Comparison of ENCODE assay signal across 9 mouse cellular contexts in genomic region chr7:75456152-75456888, GRCm38 (mm10). TPM values are rescaled to one million over a fixed set of nuclear protein-coding genes. Genes with fewer than 3 reads are reported as not detected.
DNase-seq lines count a peak whose midpoint lies in the region; ATAC-seq and TF ChIP-seq lines count a peak whose summit lies in the region.
"Had no signal": no experiment of that assay in that cellular context is flagged by ENCODE, and none has a peak within 500 bp of the region (broad histone marks: within the 10 kb centered on the region; RNA-seq: fewer than 3 reads in every experiment).

No protein-coding gene starts in this region.

- H3K4me3 ChIP-seq in erythroblast, embryonic 14.5 days (replicated peaks): peak overlapping the region; percentile 71
- H3K4me3 ChIP-seq in CH12.LX (replicated peaks in 1 of 3; ENCODE audit: low read depth in 2 of 3, low read length in 2 of 3, poor library complexity in 1 of 3): peak overlapping the region; percentile 80 to 85 (median 83)
- peak overlapping the region; percentile 84 for H3K4me3 ChIP-seq in forebrain, embryonic 13.5 days
- peak overlapping the region; percentile 71 to 73 for H3K4me3 ChIP-seq in liver, embryonic 14.5 days (ENCODE audit: insufficient read depth in 1 of 2, low read depth in 2 of 2, low read length in 2 of 2)

- TF ChIP-seq POLR2A in CH12.LX (IDR thresholded peaks at IDR 0.05; ENCODE audit: low read depth, low read length): no peak

- no peaks in the 10 kb centered on the region for H3K9me3 ChIP-seq in erythroblast, embryonic 14.5 days (ENCODE audit: control insufficient read depth, low read length)
- H3K9me3 ChIP-seq in CH12.LX (replicated peaks; ENCODE audit: low read length): peaks cover 7% of the 10 kb centered on the region
- no peaks in the 10 kb centered on the region for H3K9me3 ChIP-seq in forebrain, embryonic 13.5 days (replicated peaks)
- no peaks in the 10 kb centered on the region for H3K9me3 ChIP-seq in liver, embryonic 14.5 days (ENCODE audit: control insufficient read depth, low read length)

- H3K79me2 ChIP-seq in CH12.LX (replicated peaks; ENCODE audit: control insufficient read depth, extremely low read depth, insufficient read depth, poor library complexity, severe bottlenecking): peaks cover 24% of the 10 kb centered on the region

- H3K36me3 ChIP-seq in erythroblast, embryonic 14.5 days (ENCODE audit: control insufficient read depth): no peaks in the 10 kb centered on the region
- peaks cover 0 to 10% of the 10 kb centered on the region in 2 experiments for H3K36me3 ChIP-seq in CH12.LX (replicated peaks in 1 of 2; ENCODE audit: control insufficient read depth in 1 of 2, insufficient read depth in 1 of 2, low read length in 1 of 2)
- H3K36me3 ChIP-seq in forebrain, embryonic 13.5 days (ENCODE audit: poor library complexity, severe bottlenecking): no peaks in the 10 kb centered on the region
- no peaks in the 10 kb centered on the region for H3K36me3 ChIP-seq in liver, embryonic 14.5 days (replicated peaks; ENCODE audit: control insufficient read depth, insufficient read depth, low read depth)
- no peaks in the 10 kb centered on the region for H3K36me3 ChIP-seq in splenic B cell, adult 2 months (ENCODE audit: control insufficient read depth, insufficient read depth, low read length, poor library complexity, severe bottlenecking)

- ATAC-seq in erythroblast, adult 5-6 weeks (replicated peaks; ENCODE audit: low FRiP score, poor library complexity, severe bottlenecking): no peak
- ATAC-seq in forebrain, embryonic 13.5 days: no peak
- no peak for ATAC-seq in liver, embryonic 14.5 days (ENCODE audit: insufficient read depth)

- peak; percentile 82 for DNase-seq in CH12.LX (ENCODE audit: extremely low read depth)
- no peak for DNase-seq in liver, embryonic 14.5 days (ENCODE audit: low read depth in 3 of 3, low spot score in 3 of 3)
- DNase-seq in splenic B cell, adult 2 months (ENCODE audit: low read depth, low spot score): peak; percentile 67
- DNase-seq in spleen, postnatal 4 days (ENCODE audit: low spot score in 2 of 2): no peak
- no peak for DNase-seq in right cerebral cortex, postnatal 4 days

- dilution Hi-C loops in CH12.LX (cut with MboI; ENCODE audit: extremely low pct_ligation_motif_present, extremely low pct_unique_long_range_greater_than_20kb, low sequenced_read_pairs): no loop called here

- H3K4me2 ChIP-seq in CH12.LX (ENCODE audit: insufficient read depth, low read depth, poor library complexity, severe bottlenecking): peak overlapping the region; percentile 94
- peak overlapping the region; percentile 76 for H3K4me2 ChIP-seq in forebrain, embryonic 13.5 days
- peak overlapping the region; percentile 71 for H3K4me2 ChIP-seq in liver, embryonic 14.5 days (ENCODE audit: low read depth)

- peaks cover 30% of the 10 kb centered on the region for H3K27me3 ChIP-seq in erythroblast, embryonic 14.5 days (ENCODE audit: control insufficient read depth)
- no peaks in the 10 kb centered on the region for H3K27me3 ChIP-seq in CH12.LX (replicated peaks)
- no peaks in the 10 kb centered on the region for H3K27me3 ChIP-seq in forebrain, embryonic 13.5 days
- H3K27me3 ChIP-seq in liver, embryonic 14.5 days (ENCODE audit: control insufficient read depth, insufficient read depth, low read length): no peaks in the 10 kb centered on the region; the same call in 1 of the 2 replicates
- no peaks in the 10 kb centered on the region for H3K27me3 ChIP-seq in splenic B cell, adult 2 months (ENCODE audit: control insufficient read depth, insufficient read depth, low read length, poor library complexity, severe bottlenecking)
- H3K27me3 ChIP-seq: Patski had no signal

- H3K4me1 ChIP-seq in erythroblast, embryonic 14.5 days (ENCODE audit: control insufficient read depth): peaks cover 13% of the 10 kb centered on the region
- peaks cover 0 to 25% of the 10 kb centered on the region in 2 experiments; a peak in 2 of 4 replicates for H3K4me1 ChIP-seq in CH12.LX (ENCODE audit: control insufficient read depth in 1 of 2, insufficient read depth in 2 of 2)
- H3K4me1 ChIP-seq in forebrain, embryonic 13.5 days: peaks cover 10% of the 10 kb centered on the region
- H3K4me1 ChIP-seq in liver, embryonic 14.5 days (replicated peaks; ENCODE audit: control insufficient read depth in 2 of 2, insufficient read depth in 2 of 2, low read length in 1 of 2): peaks cover 0 to 11% of the 10 kb centered on the region in 2 experiments

- H3K9ac ChIP-seq in CH12.LX (ENCODE audit: insufficient read depth, low read depth): peak overlapping the region; percentile 75
- peak overlapping the region; percentile 83 for H3K9ac ChIP-seq in forebrain, embryonic 13.5 days
- H3K9ac ChIP-seq in liver, embryonic 14.5 days (replicated peaks): peak overlapping the region; percentile 65; the same call in 1 of the 2 replicates

- in situ Hi-C loops in CH12.LX (cut with MboI; ENCODE audit: low pct_ligation_motif_present, low pct_unique_long_range_greater_than_20kb, low sequenced_read_pairs): no loop called here

- WGBS in forebrain, embryonic 13.5 days: under 1% methylated on average over 25 of the region's 25 CpGs
- 9% methylated on average over 25 of the region's 25 CpGs for WGBS in liver, embryonic 14.5 days (ENCODE audit: insufficient replicate concordance)

- no peak for TF ChIP-seq RAD21 in CH12.LX (IDR thresholded peaks at IDR 0.05; ENCODE audit: low read depth, low read length)

- peak; percentile 59; the same call in 1 of the 2 replicates for TF ChIP-seq EP300 in CH12.LX (IDR thresholded peaks at IDR 0.05; ENCODE audit: low read length)
- TF ChIP-seq EP300 in liver, embryonic 14.5 days (IDR thresholded peaks at IDR 0.05; ENCODE audit: low read depth): no peak

- no peak overlapping the region; the same call in 1 of the 2 replicates for H3K27ac ChIP-seq in CH12.LX (ENCODE audit: insufficient read depth, low read depth)
- H3K27ac ChIP-seq in forebrain, embryonic 13.5 days: peak overlapping the region; percentile 95
- no peak overlapping the region for H3K27ac ChIP-seq in liver, embryonic 14.5 days

- TF ChIP-seq CTCF in CH12.LX (conservative IDR thresholded peaks at IDR 0.05 in 1 of 2, IDR thresholded peaks at IDR 0.05 in 1 of 2; ENCODE audit: low read depth in 2 of 2, low read length in 2 of 2): no peak
- TF ChIP-seq CTCF in liver, embryonic 14.5 days (IDR thresholded peaks at IDR 0.05; ENCODE audit: low read depth): no peak

TF ChIP-seq in CH12.LX, 34 proteins besides CTCF, POLR2A, EP300 and RAD21:
- TF ChIP-seq ZMIZ1 (IDR thresholded peaks at IDR 0.05; ENCODE audit: low read depth, low read length) (no peak), NRF1 (IDR thresholded peaks at IDR 0.05; ENCODE audit: low read depth, low read length) (no peak), ZKSCAN1 (IDR thresholded peaks at IDR 0.05; ENCODE audit: borderline replicate concordance, low read depth, low read length) (no peak), ZC3H11A (IDR thresholded peaks at IDR 0.05; ENCODE audit: low read depth, low read length) (no peak), CHD2 (IDR thresholded peaks at IDR 0.05; ENCODE audit: low read length) (peak; percentile 60; the same call in 1 of the 2 replicates), IRF4 (IDR thresholded peaks at IDR 0.05; ENCODE audit: low read depth, low read length) (peak; percentile 96), BHLHE40 (IDR thresholded peaks at IDR 0.05; ENCODE audit: low read depth, low read length) (peak; percentile 41; the same call in 1 of the 2 replicates), CHD1 (IDR thresholded peaks at IDR 0.05; ENCODE audit: low read depth, low read length) (0 out of 2 replicates have a peak, but pooled peaks have one; percentile 61), POLR2AphosphoS2 (IDR thresholded peaks at IDR 0.05; ENCODE audit: low read depth, low read length) (no peak), RCOR1 (conservative IDR thresholded peaks at IDR 0.05; ENCODE audit: low read depth, low read length) (no peak), ETS1 (conservative IDR thresholded peaks at IDR 0.05; ENCODE audit: low read depth, low read length) (peak; percentile 49), USF2 (conservative IDR thresholded peaks at IDR 0.05; ENCODE audit: low read depth, low read length) (no peak), MAX (IDR thresholded peaks at IDR 0.05; ENCODE audit: low read length) (no peak), PAX5 (IDR thresholded peaks at IDR 0.05; ENCODE audit: low read length) (no peak), TBP (conservative IDR thresholded peaks at IDR 0.05; ENCODE audit: low read depth, low read length) (no peak)

RNA-seq across cellular contexts. Expression of gene Akap13, which starts 1.0 kb away (rescaled TPM):
- 1.8 and 2.2 TPM in 2 replicates for polyA plus RNA-seq in erythroblast, embryonic 14.5 days (2012)
- total RNA-seq in erythroblast, adult 5-6 weeks (2015; ENCODE audit: low replicate concordance): 608 and 666 TPM in 2 replicates
- 2,657 and 2,715 TPM in 2 replicates for total RNA-seq in erythroblast, adult 5-6 weeks (2017; ENCODE audit: low replicate concordance)
- total RNA-seq in CH12.LX (2012; rRNA removed) (27.4 and 27.7 TPM in 2 replicates), CH12.LX (2014; rRNA removed) (10.2 and 11.4 TPM in 2 replicates)
- 28.0 and 32.5 TPM in 2 replicates for polyA plus RNA-seq in CH12.LX (2012; ENCODE audit: insufficient read length, low read depth)
- 15.2 and 16.3 TPM in 2 replicates for polyA plus RNA-seq in forebrain, embryonic 13.5 days (2015; fragmentation: Nextera tagmentation; extraction: Ambion mirVana)
- 6.5 and 9.0 TPM in 2 replicates for polyA plus RNA-seq in liver, embryonic 14.5 days (2012; rRNA removed)
- 28.1 and 32.5 TPM in 2 replicates for polyA plus RNA-seq in liver, embryonic 14.5 days (2014; fragmentation: Nextera tagmentation; extraction: Ambion mirVana)

Comparison
In these comparisons a context has a peak if more than half of its experiments do, and no peak if none do; other contexts are left out.
1. DNase-seq: peak in CH12.LX (single experiment) and splenic B cell, adult 2 months (single experiment); none in liver, embryonic 14.5 days (0 of 3), spleen, postnatal 4 days (0 of 2) and right cerebral cortex, postnatal 4 days (single experiment).
2. Peak in every context shown above with its lines, with median percentiles within 50 percentile points of each other: H3K4me3 ChIP-seq, H3K4me2 ChIP-seq and H3K9ac ChIP-seq.